Mouse (Mus musculus) MEL (cell line): Measurements from ENCODE around the gene Vegfa.

Experiments
- BHLHE40 ChIP-seq: IDR thresholded peaks from 2 replicates; pipeline ENCODE4 v1.6.1; 2012; ENCODE audit warnings: low read depth, mild to moderate bottlenecking, inconsistent platforms, low read length, improper control_type of control experiment, borderline replicate concordance
- CTCF ChIP-seq, 3 experiments: IDR thresholded peaks in 2 of 3; conservative IDR thresholded peaks in 1 of 3; 2 replicates each; pipeline ENCODE4 v1.5.1; 2011 to 2012; ENCODE audit warnings: low read length in 3 of 3, low read depth in 2 of 3, mild to moderate bottlenecking in 2 of 3, improper control_type of control experiment in 1 of 3, inconsistent platforms in 1 of 3, mixed read lengths in 1 of 3, moderate library complexity in 1 of 3; ENCODE audit not compliant: control insufficient read depth in 1 of 3, insufficient read depth in 1 of 3, poor library complexity in 1 of 3, severe bottlenecking in 1 of 3
- MAFK ChIP-seq: IDR thresholded peaks from 2 replicates; pipeline ENCODE4 v1.6.1; 2011; ENCODE audit warnings: low read depth, mild to moderate bottlenecking, low read length, improper control_type of control experiment, borderline replicate concordance
- TAL1 ChIP-seq: IDR thresholded peaks from 2 replicates; pipeline ENCODE4 v1.6.1; 2012; ENCODE audit warnings: mild to moderate bottlenecking, inconsistent platforms, low read length, moderate library complexity, mixed read lengths
- ZMIZ1 ChIP-seq: IDR thresholded peaks from 2 replicates; pipeline ENCODE4 v1.6.1; 2012; ENCODE audit warnings: low read depth, mild to moderate bottlenecking, inconsistent platforms, low read length, improper control_type of control experiment, moderate library complexity

DNA sequence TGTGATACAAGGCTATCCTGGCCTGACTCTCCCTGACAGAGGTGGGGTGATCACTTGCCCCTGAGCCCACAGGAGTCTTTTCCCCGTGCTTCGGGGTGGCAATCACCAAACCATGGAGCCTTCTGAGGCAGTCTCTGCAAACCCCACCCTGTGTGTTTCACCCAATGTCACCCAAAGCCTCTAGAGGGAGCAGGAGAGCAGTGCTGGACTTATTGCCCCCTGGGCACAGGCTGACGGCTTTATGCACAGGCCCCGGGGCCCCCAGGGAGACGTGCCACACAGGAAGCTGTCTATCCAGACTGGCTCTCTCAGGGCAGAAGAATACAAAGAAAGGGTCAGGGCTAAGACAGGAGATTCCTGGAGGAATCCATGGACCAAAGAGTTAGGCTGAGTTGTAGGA lies 9.1 kb upstream of the Vegfa start:
- TF ChIP-seq ZMIZ1 (no peak), TAL1 (no peak), BHLHE40 (no peak), CTCF (IDR thresholded peaks at IDR 0.05 in 2 of 3, conservative IDR thresholded peaks at IDR 0.05 in 1 of 3; ENCODE audit: control insufficient read depth in 1 of 3, insufficient read depth in 1 of 3, low read depth in 2 of 3, low read length in 3 of 3, poor library complexity in 1 of 3, severe bottlenecking in 1 of 3) (peak; percentile 76 to 93 (median 80)), MAFK (no peak)
